Mouse (Mus musculus) gonadal fat pad, adult 2 months (tissue): ENCODE measurements around the gene Prss44. TPM values are rescaled to one million over a fixed set of nuclear protein-coding genes. Genes with fewer than 3 reads are reported as not detected.
"Not testable (repeated sequence)": the region's sequence is repeated elsewhere in the genome, so short reads cannot be mapped to it uniquely, and the experiment has no call there.

Experiments used
- DNase-seq: peaks from one replicate; pipeline ENCODE4 v3.0.0-alpha.2; 2012; ENCODE audit warnings: low read depth
- polyA plus RNA-seq: library from polyadenylated mRNA; depleted of rRNA; stranded (reverse); fragments of >200 nt; gene quantifications from 2 replicates; pipeline ENCODE4 v1.2.3, GENCODE M21; 2012; rRNA removed

The Prss44 gene
- not detected in 2 replicates for polyA plus RNA-seq

- no peak for DNase-seq
These were observed at the start of gene Prss44 for GRCm38 (mm10) chr9:110813789-110814188. Gene Prss44 (plus strand): TSS chr9:110813994.

- DNase-seq = no peak
These were observed 41.5 kb upstream of the Prss44 start for GRCm38 (mm10) chr9:110772336-110772735.

- DNase-seq = no peak
These were observed 39.2 kb upstream of the Prss44 start for GRCm38 (mm10) chr9:110774403-110775268.

- no peak for DNase-seq
These were observed 38.3 kb upstream of the Prss44 start for GRCm38 (mm10) chr9:110775269-110776022.

GRCm38 (mm10) chr9:110778100-110778499 lies 35.7 kb upstream of the Prss44 start:
- DNase-seq = no peak

GRCm38 (mm10) chr9:110778559-110778958 lies 35.2 kb upstream of the Prss44 start:
- no peak for DNase-seq

GRCm38 (mm10) chr9:110779242-110779913 lies 34.4 kb upstream of the Prss44 start:
- DNase-seq = no peak

GRCm38 (mm10) chr9:110781256-110781721 lies 32.5 kb upstream of the Prss44 start:
- DNase-seq = peak; percentile 23

GRCm38 (mm10) chr9:110781731-110782130 lies 32.1 kb upstream of the Prss44 start:
- DNase-seq = no peak

- DNase-seq = no peak
These were observed 30.2 kb upstream of the Prss44 start for GRCm38 (mm10) chr9:110783611-110784010.

- DNase-seq = no peak
These were observed 25.6 kb upstream of the Prss44 start for GRCm38 (mm10) chr9:110788169-110788568.

GRCm38 (mm10) chr9:110790462-110790861 lies 23.3 kb upstream of the Prss44 start:
- no peak for DNase-seq

GRCm38 (mm10) chr9:110797013-110797412 lies 16.8 kb upstream of the Prss44 start:
- no peak for DNase-seq

- DNase-seq = no peak
These were observed 15.9 kb upstream of the Prss44 start, which contains the start of gene Prss42 for GRCm38 (mm10) chr9:110797866-110798265. Gene Prss42 (plus strand): TSS chr9:110798166.

- no peak for DNase-seq
These were observed 12.8 kb upstream of the Prss44 start for GRCm38 (mm10) chr9:110800834-110801479.

- no peak for DNase-seq
These were observed 10.5 kb upstream of the Prss44 start for GRCm38 (mm10) chr9:110803294-110803693.

GRCm38 (mm10) chr9:110810051-110810450 lies 3.7 kb upstream of the Prss44 start:
- DNase-seq = no peak

GRCm38 (mm10) chr9:110820546-110820945 lies 6.8 kb downstream of the Prss44 start:
- DNase-seq = not testable (repeated sequence)

- DNase-seq = no peak
These were observed 7.6 kb downstream of the Prss44 start for GRCm38 (mm10) chr9:110821436-110821835.

- DNase-seq = no peak
These were observed 11.6 kb downstream of the Prss44 start for GRCm38 (mm10) chr9:110825426-110825825.

- no peak for DNase-seq
These were observed 12.0 kb downstream of the Prss44 start for GRCm38 (mm10) chr9:110825832-110826231.
